Mouse (Mus musculus): ENCODE measurements at regions not wholly inside any gene's neighbourhood (a gene's known extent, or its start where the extent isn't known, plus 50 kb on each side); places are given as distances from the start of the nearest gene placed in this dataset.

DNA sequence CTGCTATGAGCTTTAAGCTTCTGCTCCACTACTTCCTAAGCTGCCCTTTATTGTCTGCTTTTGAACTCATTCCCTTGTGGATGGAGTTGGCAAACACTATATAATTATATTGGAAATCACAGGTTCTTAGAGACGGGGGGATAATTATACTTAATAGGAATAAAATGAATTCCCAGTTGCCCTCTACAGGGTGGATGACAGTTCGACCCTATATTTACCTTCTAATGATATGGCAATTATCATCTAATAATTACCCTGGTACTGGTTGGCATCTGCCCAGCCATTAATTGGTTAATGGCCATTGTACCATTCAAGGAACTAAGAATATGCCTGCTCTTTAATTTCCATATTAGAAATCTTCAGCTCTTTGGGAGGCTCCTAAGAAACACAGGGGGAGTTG, 302.5 kb upstream of the 4931429L15Rik start:
- DNase-seq: no peak

DNA sequence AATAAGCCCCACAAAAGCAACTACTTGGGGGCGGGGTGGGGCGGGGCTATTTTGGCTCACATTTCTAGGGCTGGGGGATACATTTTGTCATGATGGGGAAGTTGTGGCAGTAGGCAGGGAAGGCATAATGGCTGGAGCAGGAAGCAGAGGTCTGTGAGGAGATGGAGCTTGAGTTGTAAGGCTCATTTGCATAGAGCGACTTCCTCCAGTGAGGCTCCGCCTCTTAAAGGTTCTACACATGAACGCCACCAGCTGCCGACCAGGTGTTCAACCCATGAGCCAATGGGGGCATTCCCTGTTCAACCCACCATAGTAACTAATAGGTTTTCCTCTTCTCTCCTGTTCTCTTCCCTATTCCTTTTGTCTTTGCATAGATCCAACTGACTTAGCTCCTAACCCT, 302.1 kb upstream of the 4931429L15Rik start:
- DNase-seq: no peak

- DNase-seq: no peak
Measured at GRCm38 (mm10) chr9:46610101-46611005, 290.6 kb upstream of the 4931429L15Rik start.

GRCm38 (mm10) chr9:46608695-46609094, 288.9 kb upstream of the 4931429L15Rik start:
- no peak for DNase-seq

DNA sequence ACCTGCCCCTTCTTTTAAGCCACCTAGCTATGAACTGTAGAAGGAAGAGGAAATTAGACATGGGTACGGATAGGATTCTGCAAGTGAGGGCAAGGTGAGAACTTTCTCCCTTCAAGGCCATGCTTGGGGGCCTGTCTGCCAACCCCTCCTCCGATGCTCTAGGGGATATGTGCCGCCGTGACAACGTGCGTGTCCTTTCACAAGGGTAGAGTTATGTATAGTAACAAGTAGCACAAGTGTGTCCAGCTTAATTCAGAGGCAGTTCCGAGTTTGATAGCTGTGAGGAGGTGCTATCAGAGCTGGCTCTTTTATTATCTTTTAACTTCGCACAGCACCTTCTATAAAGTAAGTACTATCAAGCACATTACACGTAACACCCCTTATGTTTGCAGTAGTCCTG, 281.0 kb upstream of the 4931429L15Rik start:
- no peak for DNase-seq

DNA sequence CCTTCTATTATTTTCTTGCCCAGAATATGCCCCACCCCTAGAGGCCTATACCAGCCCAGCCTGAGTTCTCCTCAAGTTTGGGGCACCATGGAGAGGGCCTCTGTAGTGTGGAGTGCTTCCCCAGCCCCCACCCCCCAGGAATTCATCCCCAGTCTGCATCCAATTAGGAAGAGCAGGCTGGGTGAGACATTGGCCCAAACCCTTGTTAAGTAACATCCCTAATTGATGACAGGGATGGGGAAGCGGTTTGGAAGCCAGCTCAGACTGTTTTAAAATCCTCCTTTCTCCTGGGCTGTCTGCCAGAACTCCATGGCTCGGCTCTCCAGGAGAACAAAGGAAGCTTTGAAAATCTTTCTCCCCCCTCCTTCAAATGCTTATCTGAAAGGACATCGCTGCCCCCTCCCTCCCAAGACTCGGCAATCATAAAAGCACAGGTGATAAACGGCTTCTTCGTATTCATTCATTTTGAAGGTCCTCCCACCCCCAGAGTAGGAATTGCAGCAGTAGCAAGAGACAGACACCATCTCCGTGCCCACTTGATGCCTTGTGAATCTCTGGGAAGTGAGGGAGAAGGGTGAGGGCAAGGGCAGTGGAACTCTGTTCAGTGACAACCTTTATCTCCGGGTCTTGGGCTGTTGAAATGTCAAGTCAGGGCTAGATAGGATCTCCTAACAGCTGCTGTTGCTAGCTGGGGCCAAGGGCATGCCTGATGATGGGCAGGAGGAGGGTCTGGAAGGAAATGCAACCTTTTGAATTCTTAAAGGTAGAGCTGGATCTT, 280.3 kb upstream of the 4931429L15Rik start:
- DNase-seq: peak; percentile 48

GRCm38 (mm10) chr9:46598518-46598917, 278.7 kb upstream of the 4931429L15Rik start:
- no peak for DNase-seq

GRCm38 (mm10) chr9:46593444-46593843, 273.7 kb upstream of the 4931429L15Rik start:
- DNase-seq: no peak

- no peak for DNase-seq
Measured at GRCm38 (mm10) chr9:46592908-46593307, 273.1 kb upstream of the 4931429L15Rik start.

GRCm38 (mm10) chr9:46586818-46587217, 267.0 kb upstream of the 4931429L15Rik start:
- no peak for DNase-seq

- no peak for DNase-seq
Measured at GRCm38 (mm10) chr9:46581844-46582243, 262.1 kb upstream of the 4931429L15Rik start.

DNA sequence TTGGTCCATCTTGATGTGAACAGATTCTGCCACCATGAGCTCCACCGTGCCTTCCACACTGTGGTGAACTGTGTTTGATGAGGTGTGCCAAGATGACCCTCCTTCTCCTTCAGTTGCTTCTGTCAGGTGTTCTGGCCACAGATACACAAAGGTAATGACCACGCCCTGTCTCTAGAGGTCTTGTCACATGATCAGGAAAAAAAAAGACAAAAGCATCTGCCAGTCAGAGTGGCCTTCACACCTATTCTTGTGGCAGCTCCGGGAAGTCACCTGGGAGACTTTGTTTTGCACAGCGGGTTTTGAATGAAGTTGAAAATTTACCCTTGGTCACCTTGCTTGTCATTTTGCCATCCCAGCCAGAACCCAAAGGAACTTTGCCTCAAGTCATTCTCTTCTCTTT, 242.5 kb upstream of the 4931429L15Rik start:
- no peak for DNase-seq

GRCm38 (mm10) chr9:46558481-46558880, 238.7 kb upstream of the 4931429L15Rik start:
- no peak for DNase-seq

GRCm38 (mm10) chr9:46557781-46558180, 238.0 kb upstream of the 4931429L15Rik start:
- DNase-seq: no peak

DNA sequence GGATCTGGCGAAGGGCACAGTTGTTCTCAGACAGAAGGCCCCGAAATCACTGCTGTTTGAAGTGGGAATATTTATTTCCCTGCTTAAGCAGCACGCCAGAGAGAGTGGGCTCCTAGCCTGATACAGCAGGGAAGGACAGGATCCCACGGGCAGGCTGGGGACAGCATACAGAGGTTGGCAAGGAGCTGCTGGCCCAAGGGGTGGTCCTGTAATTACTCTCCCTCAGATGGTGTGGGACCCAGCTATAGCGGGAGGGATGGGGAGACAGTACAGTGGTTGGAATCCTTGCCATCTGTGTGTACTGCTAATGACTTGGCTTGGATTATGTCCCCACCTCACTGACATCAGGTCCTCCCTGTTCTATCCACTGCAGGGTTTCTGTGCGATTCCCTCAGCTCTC, 235.4 kb upstream of the 4931429L15Rik start:
- no peak for DNase-seq

DNA sequence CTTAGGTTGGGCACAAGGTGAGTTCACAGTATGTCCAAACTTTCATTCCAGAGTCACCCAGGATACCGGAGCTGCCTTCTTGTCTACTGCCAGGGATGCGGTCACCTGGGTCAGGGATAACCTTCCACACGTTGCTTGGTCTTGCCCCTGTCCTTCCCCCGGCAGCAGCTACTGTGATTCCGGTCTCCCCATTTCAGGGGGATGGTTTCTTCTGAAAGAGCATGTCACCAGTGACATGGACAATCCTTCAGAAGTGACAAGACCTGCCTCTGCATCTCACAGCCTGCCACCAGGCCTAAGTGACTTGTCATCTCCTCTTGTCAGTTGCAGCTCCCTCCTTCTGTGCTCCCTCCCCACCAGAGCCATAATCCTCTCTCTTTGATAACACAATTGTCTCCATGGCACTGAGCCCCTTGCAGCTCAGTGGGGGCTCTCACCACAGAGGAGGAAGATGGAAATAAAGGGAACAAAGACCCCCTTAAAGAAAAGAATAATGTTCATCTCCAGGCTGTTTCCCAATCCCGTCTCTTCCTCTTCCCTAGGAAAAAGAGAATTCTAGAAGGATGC, 234.9 kb upstream of the 4931429L15Rik start:
- DNase-seq: no peak

DNA sequence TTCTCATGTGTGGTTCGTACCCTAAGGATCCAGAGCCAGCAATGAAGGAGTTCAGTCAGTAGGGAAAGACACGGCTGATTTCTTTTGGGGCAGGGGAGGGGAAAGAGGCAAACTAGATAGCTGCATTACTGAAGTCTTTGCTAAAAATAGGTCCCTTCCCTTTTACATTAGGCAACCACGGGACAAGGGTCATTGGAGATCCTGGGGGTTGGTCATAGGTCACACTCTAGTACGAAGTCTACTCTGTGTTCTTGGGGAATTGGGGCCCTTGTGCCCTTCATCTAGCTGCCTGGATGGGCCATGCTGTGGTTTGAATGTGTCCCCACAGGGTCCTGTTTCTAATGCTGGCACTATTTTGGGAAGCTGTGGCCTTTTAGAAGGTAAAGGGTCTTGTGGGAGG, 229.6 kb upstream of the 4931429L15Rik start:
- no peak for DNase-seq

DNA sequence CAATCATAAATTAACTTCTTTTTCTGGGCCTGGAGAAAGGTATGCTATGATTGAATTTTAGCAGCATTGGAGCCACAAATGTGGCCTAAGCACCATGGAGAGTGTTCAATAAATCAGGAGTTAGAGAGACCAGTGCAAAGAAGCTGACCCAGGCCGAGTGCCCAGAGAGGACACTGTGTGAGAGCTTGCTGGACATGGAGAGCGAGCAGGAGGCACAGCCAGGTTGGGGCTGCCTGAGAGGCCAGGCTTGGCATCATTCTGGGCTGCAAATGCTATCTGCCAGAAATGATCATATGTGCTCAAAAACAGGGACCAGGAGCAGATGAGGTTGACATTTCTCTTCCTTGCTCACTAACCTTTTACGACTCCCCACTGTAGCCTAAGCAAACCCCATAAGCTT, 224.5 kb upstream of the 4931429L15Rik start:
- DNase-seq: no peak

- no peak for DNase-seq
Measured at GRCm38 (mm10) chr9:46541001-46541400, 221.2 kb upstream of the 4931429L15Rik start.

DNA sequence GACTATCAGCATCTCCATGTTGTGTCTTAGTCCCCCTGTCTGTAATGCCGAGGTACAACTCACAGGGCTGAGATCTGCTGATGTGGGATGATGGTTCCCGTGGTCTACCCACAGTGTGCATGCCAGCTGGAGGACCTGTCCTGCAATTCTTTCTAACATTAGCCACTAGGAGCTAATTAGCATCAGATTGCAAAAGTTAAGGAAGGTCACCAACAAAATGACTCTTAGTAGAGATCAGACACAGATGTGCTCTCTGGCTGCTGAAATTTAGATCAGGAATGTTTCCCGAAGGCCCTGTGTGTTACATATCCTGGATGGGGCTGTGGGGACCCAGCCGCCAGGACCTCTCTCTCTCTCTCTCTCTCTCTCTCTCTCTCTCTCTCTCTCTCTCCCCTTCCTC, 218.8 kb upstream of the 4931429L15Rik start:
- no peak for DNase-seq

GRCm38 (mm10) chr9:46516401-46517130, 196.8 kb upstream of the 4931429L15Rik start:
- no peak for DNase-seq
